Mouse (Mus musculus): ENCODE measurements around the gene Lamb1.

Lamb1 gene

GRCm38 (mm10) chr12:31283617-31284136 lies 18.6 kb downstream of the Lamb1 start:
- DNase-seq (ENCODE audit: low spot score in 2 of 2): no peak

GRCm38 (mm10) chr12:31289046-31289445 lies 24.0 kb downstream of the Lamb1 start:
- DNase-seq (ENCODE audit: low spot score in 2 of 2): no peak

- no peak for DNase-seq (ENCODE audit: low spot score in 2 of 2)
These were observed 25.9 kb downstream of the Lamb1 start for GRCm38 (mm10) chr12:31290951-31291350.

GRCm38 (mm10) chr12:31293361-31294142 lies 28.5 kb downstream of the Lamb1 start:
- DNase-seq (ENCODE audit: low spot score in 2 of 2): no peak

- DNase-seq (ENCODE audit: low spot score in 2 of 2): no peak
These were observed 29.5 kb downstream of the Lamb1 start for GRCm38 (mm10) chr12:31294526-31294925.

GRCm38 (mm10) chr12:31294996-31295395 lies 30.0 kb downstream of the Lamb1 start:
- DNase-seq (ENCODE audit: low spot score in 2 of 2): no peak

- DNase-seq (ENCODE audit: low spot score in 2 of 2): no peak
These were observed 30.5 kb downstream of the Lamb1 start for GRCm38 (mm10) chr12:31295505-31295904.

- DNase-seq (ENCODE audit: low spot score in 2 of 2): no peak
These were observed 31.1 kb downstream of the Lamb1 start for GRCm38 (mm10) chr12:31296097-31296496.

- DNase-seq (ENCODE audit: low spot score in 2 of 2): no peak
These were observed 33.1 kb downstream of the Lamb1 start for GRCm38 (mm10) chr12:31298122-31298521.

- no peak for DNase-seq (ENCODE audit: low spot score in 2 of 2)
These were observed 33.5 kb downstream of the Lamb1 start for GRCm38 (mm10) chr12:31298530-31298929.

- DNase-seq (ENCODE audit: low spot score in 2 of 2): no peak
These were observed 34.1 kb downstream of the Lamb1 start for GRCm38 (mm10) chr12:31299126-31299525.

- DNase-seq (ENCODE audit: low spot score in 2 of 2): no peak
These were observed 34.7 kb downstream of the Lamb1 start for GRCm38 (mm10) chr12:31299676-31300197.

- no peak for DNase-seq (ENCODE audit: low spot score in 2 of 2)
These were observed 35.2 kb downstream of the Lamb1 start for GRCm38 (mm10) chr12:31300276-31300675.

- no peak for DNase-seq (ENCODE audit: low spot score in 2 of 2)
These were observed 37.2 kb downstream of the Lamb1 start for GRCm38 (mm10) chr12:31302266-31302665.

- no peak for DNase-seq (ENCODE audit: low spot score in 2 of 2)
These were observed 37.9 kb downstream of the Lamb1 start for GRCm38 (mm10) chr12:31302766-31303511.

- no peak for DNase-seq (ENCODE audit: low spot score in 2 of 2)
These were observed 41.1 kb downstream of the Lamb1 start for GRCm38 (mm10) chr12:31306075-31306675.

GRCm38 (mm10) chr12:31307011-31307410 lies 42.0 kb downstream of the Lamb1 start:
- DNase-seq (ENCODE audit: low spot score in 2 of 2): no peak

- DNase-seq (ENCODE audit: low spot score in 2 of 2): no peak
These were observed 42.7 kb downstream of the Lamb1 start for GRCm38 (mm10) chr12:31307756-31308155.

- DNase-seq (ENCODE audit: low spot score in 2 of 2): no peak
These were observed 45.7 kb downstream of the Lamb1 start for GRCm38 (mm10) chr12:31310687-31311086.

- no peak for DNase-seq (ENCODE audit: low spot score in 2 of 2)
These were observed 46.7 kb downstream of the Lamb1 start for GRCm38 (mm10) chr12:31311671-31312265.

GRCm38 (mm10) chr12:31312281-31312680 lies 47.2 kb downstream of the Lamb1 start:
- no peak for DNase-seq (ENCODE audit: low spot score in 2 of 2)

GRCm38 (mm10) chr12:31313136-31313535 lies 48.1 kb downstream of the Lamb1 start:
- DNase-seq (ENCODE audit: low spot score in 2 of 2): no peak
